Mouse (Mus musculus): ENCODE data around the gene Cd244a. TPM values are rescaled to one million over a fixed set of nuclear protein-coding genes. Genes with fewer than 3 reads are reported as not detected.

Cd244a gene
- under 1 TPM in 1 of 2 experiments, not detected in 1; 0.09 TPM for total RNA-seq (2021)
- long read RNA-seq, experiment 1: 0 reads
- long read RNA-seq, experiment 2: 0 reads

- no peak for DNase-seq (ENCODE audit: low spot score)
Measured at GRCm38 (mm10) chr1:171558898-171559297, at the start of gene Cd244a. Cd244a (plus strand) TSS chr1:171559193.

- DNase-seq (ENCODE audit: low spot score): no peak
Measured at GRCm38 (mm10) chr1:171513234-171513633, 45.8 kb upstream of the Cd244a start.

GRCm38 (mm10) chr1:171513760-171514159, 45.2 kb upstream of the Cd244a start:
- DNase-seq (ENCODE audit: low spot score): no peak

- DNase-seq (ENCODE audit: low spot score): no peak
Measured at GRCm38 (mm10) chr1:171515039-171515438, 44.0 kb upstream of the Cd244a start.

- no peak for DNase-seq (ENCODE audit: low spot score)
Measured at GRCm38 (mm10) chr1:171515557-171515956, 43.4 kb upstream of the Cd244a start.

GRCm38 (mm10) chr1:171531367-171531766, 27.6 kb upstream of the Cd244a start:
- no peak for DNase-seq (ENCODE audit: low spot score)

- no peak for DNase-seq (ENCODE audit: low spot score)
Measured at GRCm38 (mm10) chr1:171532830-171533229, 26.2 kb upstream of the Cd244a start.

- DNase-seq (ENCODE audit: low spot score): no peak
Measured at GRCm38 (mm10) chr1:171534557-171534956, 24.4 kb upstream of the Cd244a start.

GRCm38 (mm10) chr1:171535194-171535593, 23.8 kb upstream of the Cd244a start, which contains the start of gene Itln1:
Itln1 (minus strand) TSS chr1:171535294.
- DNase-seq (ENCODE audit: low spot score): no peak

GRCm38 (mm10) chr1:171540694-171541093, 18.3 kb upstream of the Cd244a start:
- no peak for DNase-seq (ENCODE audit: low spot score)

- no peak for DNase-seq (ENCODE audit: low spot score)
Measured at GRCm38 (mm10) chr1:171551326-171551725, 7.7 kb upstream of the Cd244a start.

GRCm38 (mm10) chr1:171552230-171552629, 6.8 kb upstream of the Cd244a start:
- DNase-seq (ENCODE audit: low spot score): no peak

- DNase-seq (ENCODE audit: low spot score): no peak
Measured at GRCm38 (mm10) chr1:171553359-171554341, 5.3 kb upstream of the Cd244a start.

- DNase-seq (ENCODE audit: low spot score): no peak
Measured at GRCm38 (mm10) chr1:171556366-171556765, 2.6 kb upstream of the Cd244a start.

- DNase-seq (ENCODE audit: low spot score): no peak
Measured at GRCm38 (mm10) chr1:171558407-171558806, 586 bp upstream of the Cd244a start.

GRCm38 (mm10) chr1:171560262-171560661, 1.3 kb downstream of the Cd244a start:
- no peak for DNase-seq (ENCODE audit: low spot score)

GRCm38 (mm10) chr1:171561200-171561599, 2.2 kb downstream of the Cd244a start:
- DNase-seq (ENCODE audit: low spot score): no peak

GRCm38 (mm10) chr1:171561639-171562225, 2.7 kb downstream of the Cd244a start:
- DNase-seq (ENCODE audit: low spot score): no peak

GRCm38 (mm10) chr1:171563042-171563441, 4.0 kb downstream of the Cd244a start:
- DNase-seq (ENCODE audit: low spot score): no peak

- no peak for DNase-seq (ENCODE audit: low spot score)
Measured at GRCm38 (mm10) chr1:171564247-171564646, 5.3 kb downstream of the Cd244a start.

- no peak for DNase-seq (ENCODE audit: low spot score)
Measured at GRCm38 (mm10) chr1:171565888-171566287, 6.9 kb downstream of the Cd244a start.

GRCm38 (mm10) chr1:171566777-171567176, 7.8 kb downstream of the Cd244a start:
- DNase-seq (ENCODE audit: low spot score): peak; percentile 41
